Mouse (Mus musculus): ENCODE measurements at regions not wholly inside any gene's neighbourhood (a gene's known extent, or its start where the extent isn't known, plus 50 kb on each side); places are given as distances from the start of the nearest gene placed in this dataset.

DNA sequence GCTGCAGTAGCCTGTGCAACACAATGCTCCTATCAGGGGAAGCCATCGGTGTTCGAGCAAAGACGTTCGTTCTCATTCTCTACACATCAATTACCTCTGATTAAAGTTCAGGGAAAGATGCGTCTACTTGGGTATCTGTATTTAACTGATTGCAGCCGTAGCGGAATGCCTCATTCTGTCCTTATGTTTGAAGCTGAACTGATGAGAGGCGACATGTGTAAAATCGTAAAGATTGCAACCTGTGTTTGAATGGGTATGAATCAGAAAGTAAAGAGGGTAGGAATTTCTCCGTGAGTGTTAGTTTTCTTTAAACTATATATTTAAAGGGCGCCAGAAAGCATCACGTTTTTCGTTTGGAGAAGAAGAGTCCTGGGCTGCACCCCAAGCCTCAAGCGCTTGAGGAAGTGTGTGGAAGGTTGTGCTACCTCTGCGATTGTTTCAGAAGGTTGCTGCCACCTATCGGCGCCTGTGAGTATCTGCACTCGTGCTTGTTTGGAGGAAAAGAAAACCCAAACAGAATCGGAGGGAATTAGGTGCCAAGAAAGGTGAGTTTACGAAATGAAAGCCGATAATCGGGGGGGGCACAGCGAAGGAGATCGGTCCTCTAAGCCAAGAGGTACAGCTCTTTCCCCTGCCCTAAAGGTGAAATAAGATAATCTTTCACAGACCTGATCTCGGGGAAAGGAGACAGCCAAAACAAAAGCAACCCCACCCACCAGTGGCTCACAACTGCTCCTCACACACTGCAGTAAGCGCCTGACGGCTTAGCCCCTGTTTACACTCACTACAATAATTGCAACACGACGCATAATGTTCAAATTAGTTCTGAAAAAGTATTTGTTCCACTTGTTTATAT is 346.4 kb upstream of the Prkcq start:
- peak; percentile 46 to 61 for DNase-seq

DNA sequence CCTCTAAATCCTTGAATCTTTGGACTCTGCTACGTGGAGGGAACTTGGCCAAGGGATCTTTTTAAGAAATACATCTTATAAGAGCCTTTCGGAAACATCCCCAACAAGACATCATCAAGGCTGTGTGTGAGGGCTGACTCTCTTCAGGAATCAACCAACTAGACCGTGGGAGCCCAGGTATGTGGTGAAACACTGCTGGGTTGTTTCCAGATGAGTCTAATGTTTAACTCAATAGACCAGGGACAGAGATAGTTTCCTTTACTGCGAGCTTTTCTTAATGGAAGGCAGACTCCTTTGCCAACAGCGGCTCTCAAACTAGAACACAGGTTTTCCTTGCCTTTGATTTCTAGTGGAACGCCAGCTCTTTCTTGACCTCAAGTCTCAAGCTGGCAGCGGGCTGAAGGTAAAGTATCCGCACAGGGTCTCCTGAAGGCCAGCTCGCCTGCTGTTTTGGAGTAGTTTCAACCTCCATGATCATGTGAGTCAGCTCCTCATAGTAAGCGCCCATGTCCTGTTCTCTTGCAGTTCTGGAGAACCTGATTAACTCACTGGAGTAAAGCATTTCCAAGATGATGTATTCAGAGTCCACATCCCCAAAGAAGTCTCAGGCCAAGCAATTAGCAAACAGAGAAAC is 345.7 kb upstream of the Prkcq start:
- DNase-seq = peak; percentile 38 to 40

DNA sequence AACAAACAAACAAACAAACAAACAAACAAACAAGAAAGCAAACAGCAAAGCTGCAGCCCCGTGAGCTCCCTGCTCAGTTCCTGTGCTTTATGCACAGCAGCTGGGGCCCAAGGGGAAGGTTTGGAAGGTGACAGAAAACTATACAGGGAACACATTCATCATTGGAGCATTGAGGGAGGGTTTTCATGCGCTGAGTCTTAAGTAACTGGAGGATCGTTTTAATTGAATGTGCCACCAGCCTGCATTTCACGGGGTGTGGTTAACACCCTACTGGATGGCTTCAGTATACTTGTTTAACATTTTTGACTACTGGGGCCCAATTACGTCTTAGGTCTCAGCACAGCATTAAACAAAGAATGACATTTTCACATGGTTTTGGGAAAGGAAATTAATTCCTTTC is 331.9 kb upstream of the Prkcq start:
- no peak for DNase-seq

DNA sequence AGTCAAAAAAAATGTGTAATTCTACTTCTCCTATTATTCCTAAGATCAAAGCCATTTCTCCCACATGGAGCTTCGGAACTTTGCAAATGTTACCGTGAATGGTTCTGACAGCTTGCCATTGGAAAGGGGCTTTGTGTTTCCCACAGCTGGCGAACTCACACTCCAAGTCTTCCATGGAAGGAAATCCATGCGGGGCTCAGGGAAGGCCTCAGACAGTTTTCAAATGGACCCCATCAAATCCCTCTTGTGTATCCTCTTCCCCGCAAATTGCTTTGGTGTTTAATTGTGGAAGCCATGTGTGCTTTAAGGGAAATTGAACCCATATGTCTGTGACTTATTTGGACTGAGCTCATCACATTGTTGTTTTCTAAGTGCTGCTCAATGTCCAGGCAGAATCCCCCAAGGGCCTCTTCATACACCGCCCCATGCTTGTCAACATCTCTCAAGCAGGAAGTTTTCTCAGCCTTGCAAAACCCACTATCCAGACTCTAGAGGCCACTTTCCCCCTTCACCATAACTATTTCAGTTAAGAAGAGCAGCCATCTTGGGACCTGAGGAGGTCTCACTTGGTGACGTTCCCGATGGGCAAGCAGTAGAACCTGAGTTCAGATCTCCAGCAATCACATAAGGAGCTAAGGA is 310.1 kb upstream of the Prkcq start:
- DNase-seq = no peak

DNA sequence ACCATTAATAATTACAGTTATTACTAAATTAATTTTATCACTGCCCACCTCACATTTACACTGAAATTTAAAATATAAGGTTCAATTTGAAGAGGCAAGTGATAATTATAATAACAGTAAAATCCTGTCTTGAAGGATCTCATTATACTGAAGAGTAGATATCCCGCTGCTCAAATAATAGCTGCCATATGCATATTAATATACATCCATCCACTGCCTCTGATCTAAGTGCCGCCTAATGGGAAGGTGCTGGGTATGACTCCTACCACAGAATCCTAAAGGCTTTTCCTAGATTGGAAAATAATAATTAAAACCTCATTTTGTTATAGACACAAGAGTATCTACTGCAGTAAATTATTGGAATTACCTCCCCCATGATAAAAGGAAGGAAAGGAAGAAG is 307.5 kb upstream of the Prkcq start:
- DNase-seq = no peak

DNA sequence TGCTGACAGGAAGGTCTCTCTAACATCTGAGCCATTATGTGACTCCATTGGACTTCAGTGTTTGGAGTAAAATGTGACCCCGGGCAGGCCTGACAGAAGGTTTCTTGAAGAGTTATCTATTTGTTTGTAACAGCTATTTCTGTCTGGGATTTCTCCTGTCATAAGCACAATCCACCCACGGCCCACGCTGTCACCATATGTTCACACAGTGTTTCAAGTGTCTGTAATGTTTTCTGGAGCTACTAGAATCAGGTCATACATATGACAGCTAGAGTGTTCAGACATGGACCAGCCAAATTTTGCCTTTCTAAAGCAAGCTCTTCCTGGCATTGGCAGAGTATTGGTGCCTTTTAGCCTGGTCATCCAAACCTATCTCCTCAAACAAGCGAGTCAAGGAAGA is 297.6 kb upstream of the Prkcq start:
- DNase-seq = no peak

DNA sequence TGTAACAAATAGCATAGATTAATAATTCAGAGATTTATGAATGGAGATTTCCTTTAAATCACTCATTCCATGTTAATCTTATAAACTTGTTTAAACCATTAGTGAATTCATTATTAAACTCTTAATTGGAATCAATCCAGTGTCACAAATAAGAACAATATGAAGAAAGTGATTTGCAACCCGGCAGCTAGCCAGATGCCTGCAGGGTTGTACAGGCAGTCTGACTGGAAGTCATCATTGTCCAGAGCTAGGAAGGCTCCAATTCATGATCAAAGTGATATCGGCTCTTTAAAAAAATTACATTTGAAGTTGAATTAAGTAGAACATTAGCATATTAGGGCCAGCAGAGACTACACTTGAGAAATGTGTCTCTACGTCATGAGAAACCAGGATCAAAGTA is 270.0 kb upstream of the Prkcq start:
- no peak for DNase-seq

DNA sequence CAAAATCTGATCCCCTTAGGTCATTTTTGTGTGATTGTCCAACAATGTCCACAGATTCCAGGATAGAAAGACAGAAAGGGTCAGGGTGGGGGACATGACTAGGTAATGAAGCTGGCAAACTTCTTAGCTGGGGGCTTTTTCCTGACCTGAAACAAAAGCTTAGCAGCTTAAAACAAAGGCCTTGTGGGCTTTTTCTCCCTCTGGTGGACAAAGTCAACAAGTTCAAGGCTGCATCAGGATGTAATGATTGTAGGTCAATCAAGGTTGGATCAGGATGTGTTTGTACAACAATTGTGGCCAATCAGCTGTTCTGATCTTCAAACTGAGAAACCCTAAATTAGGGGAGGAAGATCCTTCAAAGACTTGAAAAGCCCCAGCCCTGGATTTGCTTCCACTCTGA is 252.0 kb upstream of the Prkcq start:
- no peak for DNase-seq

DNA sequence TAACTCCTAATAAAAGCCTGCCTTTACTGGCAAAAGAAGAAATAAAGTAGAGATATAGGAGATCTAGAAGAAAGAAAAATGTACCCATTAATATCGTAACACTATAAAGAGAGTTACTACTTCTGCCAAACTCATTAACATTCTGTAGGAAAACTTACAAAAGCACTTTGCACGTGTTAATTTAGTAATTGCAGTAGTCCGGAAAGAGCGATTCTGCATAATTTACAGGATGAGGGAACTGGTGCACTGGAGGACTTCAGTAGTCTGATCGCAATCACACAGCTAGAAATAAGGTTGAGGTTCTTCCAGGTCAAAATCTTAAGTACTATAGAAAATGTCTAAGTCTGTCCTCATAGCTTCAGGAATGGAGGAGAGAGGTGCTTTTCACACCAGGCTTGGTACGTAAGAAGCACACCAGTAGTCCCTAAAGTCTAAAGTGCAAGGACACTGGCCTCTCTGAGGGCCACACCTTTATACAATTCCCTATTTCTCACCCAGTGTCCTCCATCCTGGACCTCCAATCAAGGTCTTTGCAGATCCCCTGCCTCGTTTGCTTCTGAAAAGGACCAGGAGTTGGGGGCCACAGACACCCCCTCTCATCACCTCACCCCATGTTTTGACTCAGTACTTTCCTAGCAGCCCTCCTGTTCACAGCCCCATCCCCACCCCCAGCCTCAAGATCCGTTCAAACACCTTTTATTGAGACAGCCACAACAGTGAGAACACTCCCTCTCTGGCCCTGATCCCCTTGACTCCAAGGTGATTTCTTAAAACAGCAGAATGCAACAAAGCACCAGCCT is 251.0 kb upstream of the Prkcq start:
- DNase-seq = no peak

DNA sequence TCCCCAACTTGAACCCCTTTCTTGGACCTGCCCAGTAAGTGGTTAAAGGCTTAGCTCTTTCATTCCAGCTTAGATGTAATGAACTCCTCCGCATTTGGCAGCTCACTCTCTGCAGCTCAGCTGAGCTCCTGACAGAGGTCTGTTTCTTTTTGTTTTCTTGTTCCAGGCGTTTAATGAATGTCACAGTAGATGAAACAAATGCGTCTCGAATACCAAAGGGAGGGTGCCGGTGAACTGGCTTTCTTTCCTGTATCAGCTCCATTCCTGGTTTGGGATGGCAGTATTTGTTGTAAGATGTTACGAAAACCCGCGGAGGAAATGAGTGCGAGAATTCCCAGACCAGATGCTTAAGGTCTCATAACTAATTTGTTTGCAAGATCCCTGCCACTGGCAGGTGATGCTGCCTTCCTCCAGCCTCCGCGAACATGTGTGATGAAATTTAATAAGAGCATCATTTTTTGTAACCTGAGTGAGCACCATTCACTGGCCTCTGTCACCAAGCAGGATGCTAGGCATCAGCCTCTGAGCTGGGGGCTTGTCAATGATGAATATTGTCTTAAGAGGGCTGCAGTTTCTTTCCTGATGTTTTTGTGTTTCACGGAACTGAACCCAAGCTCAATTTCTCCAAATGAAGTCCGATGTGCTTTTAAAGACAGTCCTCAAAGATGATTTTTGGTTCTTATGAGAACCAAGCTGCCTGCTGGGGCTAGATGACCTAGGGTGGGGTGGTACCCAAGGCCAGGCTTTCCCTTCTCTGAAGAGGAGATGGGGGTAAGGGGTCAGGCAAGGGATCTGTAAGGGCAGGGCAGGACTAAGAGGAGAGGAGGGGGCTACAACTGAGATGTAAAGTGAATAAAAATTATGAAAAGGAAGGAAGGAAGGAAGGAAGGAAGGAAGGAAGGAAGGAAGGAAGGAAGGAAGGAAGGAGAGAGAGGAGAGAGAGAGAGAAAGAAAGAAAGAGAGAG is 250.1 kb upstream of the Prkcq start:
- no peak for DNase-seq

DNA sequence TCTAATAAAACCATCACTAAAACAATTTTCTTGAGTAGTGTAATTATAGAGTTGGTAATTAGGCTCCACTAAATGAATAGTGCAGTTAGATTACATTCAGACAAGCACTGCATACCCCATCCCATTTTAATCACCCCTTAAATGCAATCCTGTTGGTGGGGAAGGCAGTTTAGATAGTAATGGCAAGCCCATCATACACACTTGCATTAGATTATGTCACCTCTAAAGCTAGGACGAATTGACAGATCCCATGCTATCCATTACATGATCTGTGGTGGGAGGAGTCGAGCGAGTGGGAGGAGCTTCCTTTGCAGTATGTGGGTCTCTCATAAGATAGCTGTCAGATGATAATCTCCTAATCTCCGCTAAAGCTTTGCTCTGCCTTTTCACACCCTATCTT is 247.9 kb upstream of the Prkcq start:
- DNase-seq = no peak

DNA sequence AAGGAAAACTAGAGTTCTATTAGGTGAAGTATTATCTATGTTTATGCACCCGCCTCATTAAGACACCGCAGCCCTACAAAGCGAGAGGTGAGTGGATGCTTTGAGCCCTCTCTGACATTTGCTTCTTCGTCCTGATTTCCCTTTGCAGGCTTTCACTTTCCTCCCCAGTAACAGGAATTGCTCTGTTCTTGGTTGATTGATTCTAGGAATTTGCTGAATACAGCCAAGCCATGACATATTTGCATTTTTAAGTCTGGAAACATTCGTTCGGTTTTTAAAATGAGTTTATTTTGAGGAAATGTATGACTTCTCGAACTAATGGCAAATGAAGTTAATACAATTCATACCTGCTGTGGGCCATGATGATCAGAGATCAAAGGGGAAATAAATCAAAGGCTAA is 246.5 kb upstream of the Prkcq start:
- no peak for DNase-seq

DNA sequence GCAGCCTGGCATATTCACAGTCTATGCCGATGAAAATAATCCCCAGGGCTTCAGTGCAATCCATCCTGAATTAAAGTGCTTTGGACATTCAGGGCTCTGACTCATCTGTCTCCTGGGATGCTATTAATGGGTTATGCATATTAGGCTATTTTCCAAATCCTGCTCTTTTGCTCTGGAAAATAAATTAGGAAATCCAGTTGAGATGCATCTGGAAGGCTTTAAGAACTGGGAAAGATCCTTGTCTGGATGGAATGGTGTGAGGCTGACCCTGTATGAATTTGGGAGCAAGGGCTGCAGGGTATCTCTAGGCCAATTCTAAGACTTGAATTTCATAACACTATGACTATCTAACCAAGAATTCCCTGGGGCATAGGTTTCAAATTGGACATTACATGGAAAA is 234.5 kb upstream of the Prkcq start:
- DNase-seq = no peak

DNA sequence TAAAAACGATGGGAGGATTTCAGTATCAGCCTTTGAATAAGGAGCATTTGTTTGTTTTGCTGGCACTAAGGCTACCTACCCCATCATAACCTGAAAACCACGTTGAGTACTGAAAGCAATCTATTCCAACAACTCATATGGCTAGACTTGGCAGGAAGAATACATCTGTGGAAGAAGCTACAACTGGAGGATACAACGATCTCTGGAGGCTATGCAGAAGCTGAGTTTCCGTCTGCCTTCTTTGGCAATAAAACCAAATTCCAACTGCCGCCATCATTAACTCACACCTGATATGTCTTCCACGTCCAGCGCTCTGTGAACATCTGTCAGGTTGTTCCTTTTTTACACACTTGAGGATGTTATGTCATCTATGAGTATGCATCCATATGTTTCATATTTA is 206.7 kb upstream of the Prkcq start:
- no peak for DNase-seq

DNA sequence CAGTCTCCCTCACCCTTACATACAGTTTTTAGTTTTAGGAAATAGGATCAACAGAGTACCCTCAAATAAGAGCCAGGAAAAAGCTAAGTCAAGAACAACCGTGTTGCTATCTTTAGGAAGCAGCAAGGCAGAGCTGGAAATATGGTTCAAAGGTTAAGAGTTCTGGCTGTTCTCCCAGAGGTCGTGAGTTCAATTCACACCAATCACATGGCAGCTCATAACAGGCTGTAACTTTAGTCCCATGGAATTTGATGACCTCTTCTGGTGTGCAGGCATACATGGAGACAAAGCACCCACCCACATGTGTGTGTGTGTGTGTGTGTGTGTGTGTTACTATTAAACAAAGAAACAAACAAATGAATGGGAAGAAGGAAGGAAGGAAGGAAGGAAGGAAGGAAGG is 205.0 kb upstream of the Prkcq start:
- DNase-seq = peak; percentile 36 to 52

DNA sequence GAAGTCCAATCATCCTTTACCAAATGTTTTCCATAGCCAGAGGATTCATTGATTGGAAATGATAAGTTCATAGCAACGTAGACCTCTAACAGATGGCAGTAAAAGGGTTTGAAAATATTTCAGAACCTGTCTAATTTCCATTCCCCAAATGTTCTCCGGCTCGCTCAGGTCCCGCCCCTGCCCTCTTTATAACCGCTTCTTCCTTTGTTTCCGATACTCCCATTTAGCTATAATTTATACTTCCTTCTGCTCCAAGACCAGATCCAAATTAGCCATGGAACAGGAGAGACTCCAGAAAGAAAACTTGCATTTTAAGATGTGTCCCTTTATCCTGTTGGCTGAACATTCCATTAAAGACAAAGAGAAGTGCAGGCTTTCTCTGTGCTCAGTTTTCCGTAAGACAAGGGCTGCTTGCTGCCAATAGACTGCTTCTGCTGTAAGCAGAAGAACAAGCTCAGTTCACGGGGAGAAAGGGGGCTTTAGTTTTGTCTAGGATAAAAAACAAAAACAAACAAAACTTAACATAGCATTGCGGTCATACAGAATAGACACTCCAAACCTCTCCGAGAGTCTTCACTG is 202.7 kb upstream of the Prkcq start:
- no peak for DNase-seq

DNA sequence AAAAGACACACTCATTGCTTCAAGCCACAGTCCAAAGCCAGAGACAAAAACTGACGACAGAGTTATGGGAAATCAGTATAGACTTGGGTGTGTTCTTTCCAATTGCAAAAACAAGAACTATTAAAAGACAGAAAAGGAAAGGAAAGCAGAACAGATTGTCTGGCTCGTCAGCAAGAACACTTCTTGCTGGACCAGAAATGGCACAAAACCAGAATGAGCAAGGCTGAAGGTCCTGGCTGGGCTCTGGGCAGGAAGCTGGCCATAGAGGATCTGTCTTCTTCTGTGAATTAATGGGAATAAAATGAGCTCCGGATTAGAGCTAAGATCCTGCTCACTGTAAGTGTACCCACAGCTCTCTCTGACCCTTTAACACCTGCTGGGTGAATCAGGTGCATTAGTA is 199.9 kb upstream of the Prkcq start:
- no peak for DNase-seq

DNA sequence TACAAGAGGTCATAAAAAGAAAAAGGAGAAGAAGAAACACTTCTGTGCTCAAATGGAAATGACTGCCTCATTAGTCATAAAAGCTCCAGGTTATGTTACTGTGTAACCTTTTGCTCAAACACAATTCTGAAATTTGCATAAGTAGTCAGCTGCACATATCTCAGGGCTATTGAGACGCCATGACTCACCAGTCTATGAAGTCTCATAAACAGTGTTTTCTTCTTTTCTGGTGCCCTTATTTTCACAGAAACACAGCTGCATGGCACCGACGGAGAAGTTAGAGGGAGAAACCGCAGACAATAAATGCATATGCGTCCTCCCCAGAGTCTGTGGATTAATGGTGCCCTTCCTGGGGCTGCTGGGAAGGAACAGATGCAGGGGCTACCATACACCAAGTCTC is 193.1 kb upstream of the Prkcq start:
- DNase-seq = no peak

DNA sequence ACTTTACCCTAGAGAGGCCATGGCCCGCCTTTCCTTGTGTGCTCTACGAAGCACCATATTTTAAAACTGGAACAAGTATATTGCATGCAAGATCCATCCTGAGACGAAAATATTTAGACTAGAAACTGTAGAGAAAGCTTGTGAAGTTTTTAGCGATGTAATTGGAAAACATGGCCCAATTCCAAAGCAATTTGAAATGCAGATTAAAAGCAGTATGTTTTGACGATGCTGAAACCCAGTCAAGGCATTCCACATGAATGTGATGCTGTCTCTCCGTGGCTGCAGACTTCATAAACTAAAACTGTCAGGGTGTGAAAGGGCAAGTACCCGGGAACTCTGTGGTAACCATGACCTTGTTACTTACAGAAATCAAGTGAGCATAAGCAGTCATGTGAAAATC is 185.8 kb upstream of the Prkcq start:
- no peak for DNase-seq

DNA sequence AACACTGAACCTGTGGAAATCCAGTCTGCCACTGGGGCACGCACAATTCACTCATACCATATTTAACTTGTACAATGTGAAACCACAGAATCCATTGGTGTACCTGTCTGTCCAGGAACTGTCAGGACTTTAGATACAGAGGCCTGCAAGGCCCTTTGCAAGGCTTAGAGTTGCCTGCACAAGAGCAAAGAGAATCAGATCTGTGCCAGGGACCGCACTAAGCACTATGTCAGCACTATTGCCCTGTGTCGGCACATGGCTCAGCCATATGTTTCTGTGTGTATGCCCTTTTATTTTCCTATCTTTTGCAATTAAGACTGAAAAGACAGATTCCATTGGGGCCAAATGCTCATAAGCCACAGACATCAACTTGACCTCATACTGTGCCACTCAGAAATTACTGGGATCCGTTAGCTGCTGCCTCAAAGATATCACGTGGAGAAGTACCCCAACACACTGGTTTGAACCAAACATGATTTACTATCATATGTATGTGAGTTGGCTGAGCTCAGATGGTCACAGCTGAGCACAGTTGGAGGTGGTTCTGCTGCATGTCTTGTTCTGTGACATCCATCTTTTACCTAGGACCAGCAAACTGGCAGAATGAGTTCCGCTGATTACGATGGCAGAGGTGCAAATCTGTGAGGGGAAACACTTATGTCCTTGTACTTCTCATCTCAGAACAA is 181.7 kb upstream of the Prkcq start:
- no peak for DNase-seq

DNA sequence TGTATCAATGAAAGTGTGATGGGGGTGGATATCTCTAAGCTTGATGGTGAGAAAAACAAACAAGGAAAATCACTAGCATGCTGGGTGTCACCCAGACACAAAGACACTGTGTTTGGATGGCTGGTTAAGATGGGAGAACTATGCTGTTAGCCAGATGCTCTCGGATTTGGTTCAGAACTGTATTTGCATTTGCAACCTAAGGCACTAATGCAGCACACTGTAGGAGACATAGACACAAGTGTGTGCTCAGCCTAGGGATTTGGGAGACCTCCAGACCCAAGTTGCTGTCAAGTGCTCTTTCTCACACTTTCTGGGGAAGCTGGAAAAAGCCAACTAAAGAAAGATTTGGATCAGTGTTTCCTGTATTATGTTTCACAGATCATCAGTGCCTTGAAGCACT is 173.1 kb upstream of the Prkcq start:
- DNase-seq = no peak

Data from kidney, postnatal 25 days (tissue).